Mouse (Mus musculus) heart, embryonic 15.5 days (tissue): Measurements from ENCODE around the gene Ctc1. TPM values are rescaled to one million over a fixed set of nuclear protein-coding genes. Genes with fewer than 3 reads are reported as not detected.

Experiments used
- ATAC-seq: fragments of 200-750 bp; cut with Nextera tagmentation; replicated peaks from 2 replicates; pipeline ENCODE4 v1.8.0; 2017; ENCODE audit warnings: low read depth, moderate TSS enrichment; ENCODE audit not compliant: insufficient number of reproducible peaks, insufficient read depth, low FRiP score
- H3K27ac ChIP-seq: fragments of 300-500 bp; sonication (generic); 2 replicates; pipeline ENCODE4 v1.5.1; 2015; ENCODE audit warnings: mild to moderate bottlenecking, inconsistent platforms
- H3K27me3 ChIP-seq: fragments of 300-500 bp; sonication (generic); 2 replicates; pipeline ENCODE4 v1.6.1; 2015; ENCODE audit warnings: inconsistent platforms
- H3K36me3 ChIP-seq: fragments of 300-500 bp; sonication (generic); 2 replicates; pipeline ENCODE4 v1.6.1; 2015; ENCODE audit warnings: mild to moderate bottlenecking, inconsistent platforms
- H3K4me1 ChIP-seq: fragments of 300-500 bp; sonication (generic); replicated peaks from 2 replicates; pipeline ENCODE4 v1.6.1; 2015; ENCODE audit warnings: inconsistent platforms
- H3K4me2 ChIP-seq: fragments of 300-500 bp; sonication (generic); 2 replicates; pipeline ENCODE4 v1.6.1; 2015; ENCODE audit warnings: inconsistent platforms, mild to moderate bottlenecking, moderate library complexity
- H3K4me3 ChIP-seq: fragments of 300-500 bp; sonication (generic); 2 replicates; pipeline ENCODE4 v1.5.1; 2015; ENCODE audit warnings: mild to moderate bottlenecking, inconsistent platforms
- H3K9ac ChIP-seq: fragments of 300-500 bp; sonication (generic); 2 replicates; pipeline ENCODE4 v1.6.1; 2015; ENCODE audit warnings: mild to moderate bottlenecking, inconsistent platforms
- H3K9me3 ChIP-seq: fragments of 300-500 bp; sonication (generic); replicated peaks from 2 replicates; pipeline ENCODE4 v1.6.1; 2016; ENCODE audit warnings: inconsistent platforms
- WGBS: fragments of 180-500 bp; shearing (Covaris S2); methylation state at CpG from one replicate; pipeline ENCODE4 v1.1.7; 2015; ENCODE audit warnings: mixed read lengths; 5-methylcytosine and 5-hydroxymethylcytosine counted together
- polyA plus RNA-seq: library from polyadenylated mRNA; unstranded; fragments of >200 nt; fragmentation: Nextera tagmentation; extraction: Ambion mirVana; gene quantifications from 2 replicates; pipeline ENCODE4 v1.2.1, GENCODE M21; 2015

The Ctc1 gene
- polyA plus RNA-seq, 1 experiment from 2014 or later, result 38.3 TPM

GRCm38 (mm10) chr11:69051771-69052170 is 36.1 kb downstream of the Ctc1 start:
- WGBS, result 77% methylated on average over 4 of the region's 4 CpGs
- ATAC-seq, result no peak
- H3K36me3 ChIP-seq, result peaks cover 45% of the 10 kb centered on the region

DNA sequence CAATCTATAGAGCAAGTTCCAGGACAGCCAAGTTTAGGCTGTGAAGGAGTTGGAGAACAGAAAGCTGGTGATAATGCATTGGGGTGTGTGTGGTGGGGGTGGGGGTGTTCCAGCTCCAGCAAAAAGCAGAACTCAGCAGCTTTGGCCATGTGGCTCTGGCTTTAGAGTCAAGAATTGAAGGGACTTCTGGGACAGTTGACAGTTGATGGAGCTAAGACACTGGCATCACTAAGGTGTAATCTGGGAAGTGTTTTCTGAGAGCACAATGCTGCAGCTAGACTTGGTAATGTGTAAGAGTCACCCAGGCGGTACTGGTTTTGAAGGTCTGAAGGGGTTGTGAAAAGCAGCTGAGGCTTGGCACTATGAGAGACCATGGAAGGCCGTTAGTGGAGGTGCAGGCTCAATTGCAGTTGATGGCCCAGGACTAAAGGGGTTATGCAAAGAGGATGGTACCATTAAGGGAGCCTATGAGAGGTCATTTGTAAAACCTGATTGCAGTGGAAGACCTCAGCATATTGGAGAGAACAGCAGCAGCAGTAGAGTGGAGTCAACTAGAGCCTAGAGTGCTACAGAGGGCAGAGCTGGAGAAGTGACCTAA is 37.2 kb downstream of the Ctc1 start:
- Histone ChIP-seq H3K9ac (no peak overlapping the region), H3K4me3 (no peak overlapping the region), H3K27ac (no peak overlapping the region), H3K27me3 (no peaks in the 10 kb centered on the region), H3K9me3 (no peaks in the 10 kb centered on the region), H3K4me2 (no peak overlapping the region), H3K36me3 (peaks cover 44% of the 10 kb centered on the region), H3K4me1 (peaks cover 12% of the 10 kb centered on the region)
- ATAC-seq, result no peak
- 92% methylated on average over 2 of the region's 2 CpGs for WGBS

More at GRCm38 (mm10) chr11:69051771-69052170, 36.1 kb downstream of the Ctc1 start:
- Histone ChIP-seq H3K4me3 (no peak overlapping the region), H3K27me3 (no peaks in the 10 kb centered on the region), H3K9ac (no peak overlapping the region), H3K4me2 (no peak overlapping the region), H3K4me1 (peaks cover 23% of the 10 kb centered on the region), H3K9me3 (no peaks in the 10 kb centered on the region), H3K27ac (no peak overlapping the region)

DNA sequence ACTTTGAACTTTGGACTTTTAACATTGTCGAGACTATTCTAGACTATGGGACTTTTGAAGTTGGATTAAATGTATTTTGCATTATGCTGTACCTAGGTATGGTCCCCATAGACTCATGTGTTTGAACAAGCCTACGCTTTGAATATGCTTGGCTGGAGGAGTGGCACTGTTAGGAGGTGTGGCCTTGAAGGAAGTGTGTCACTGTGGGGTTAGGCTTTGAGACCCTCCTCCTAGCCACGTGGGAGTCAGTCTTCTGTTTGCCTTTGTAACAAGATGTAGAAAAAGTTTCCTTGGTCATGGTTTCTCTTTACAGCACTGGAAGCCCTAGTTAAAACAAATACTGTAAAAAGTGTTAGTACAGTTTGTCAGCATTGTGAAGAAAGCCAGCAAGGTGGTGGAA is 38.1 kb downstream of the Ctc1 start:
- Histone ChIP-seq H3K9ac (no peak overlapping the region), H3K4me3 (no peak overlapping the region), H3K27me3 (no peaks in the 10 kb centered on the region), H3K9me3 (no peaks in the 10 kb centered on the region), H3K36me3 (peaks cover 35% of the 10 kb centered on the region), H3K27ac (no peak overlapping the region), H3K4me1 (peaks cover 11% of the 10 kb centered on the region), H3K4me2 (no peak overlapping the region)
- 75% methylated on average over 3 of the region's 3 CpGs for WGBS
- no peak for ATAC-seq

- Histone ChIP-seq H3K27ac (peak overlapping the region; percentile 91), H3K27me3 (no peaks in the 10 kb centered on the region), H3K36me3 (peaks cover 8% of the 10 kb centered on the region; the same call in 1 of the 2 replicates), H3K4me1 (peaks cover 27% of the 10 kb centered on the region), H3K9me3 (no peaks in the 10 kb centered on the region), H3K4me2 (peak overlapping the region; percentile 84), H3K4me3 (peak overlapping the region; percentile 69), H3K9ac (peak overlapping the region; percentile 73)
- ATAC-seq, result no peak
- 59% methylated on average over 2 of the region's 2 CpGs for WGBS
These were observed 42.6 kb downstream of the Ctc1 start for GRCm38 (mm10) chr11:69058265-69058664.

GRCm38 (mm10) chr11:69058729-69059356 is 43.1 kb downstream of the Ctc1 start:
- Histone ChIP-seq H3K27ac (peak overlapping the region; percentile 91), H3K36me3 (peaks cover 7% of the 10 kb centered on the region; the same call in 1 of the 2 replicates), H3K27me3 (no peaks in the 10 kb centered on the region), H3K4me1 (peaks cover 27% of the 10 kb centered on the region), H3K4me2 (peak overlapping the region; percentile 84), H3K9me3 (no peaks in the 10 kb centered on the region), H3K9ac (peak overlapping the region; percentile 73), H3K4me3 (peak overlapping the region; percentile 69)
- 1% methylated on average over 19 of the region's 19 CpGs for WGBS
- ATAC-seq, result no peak

DNA sequence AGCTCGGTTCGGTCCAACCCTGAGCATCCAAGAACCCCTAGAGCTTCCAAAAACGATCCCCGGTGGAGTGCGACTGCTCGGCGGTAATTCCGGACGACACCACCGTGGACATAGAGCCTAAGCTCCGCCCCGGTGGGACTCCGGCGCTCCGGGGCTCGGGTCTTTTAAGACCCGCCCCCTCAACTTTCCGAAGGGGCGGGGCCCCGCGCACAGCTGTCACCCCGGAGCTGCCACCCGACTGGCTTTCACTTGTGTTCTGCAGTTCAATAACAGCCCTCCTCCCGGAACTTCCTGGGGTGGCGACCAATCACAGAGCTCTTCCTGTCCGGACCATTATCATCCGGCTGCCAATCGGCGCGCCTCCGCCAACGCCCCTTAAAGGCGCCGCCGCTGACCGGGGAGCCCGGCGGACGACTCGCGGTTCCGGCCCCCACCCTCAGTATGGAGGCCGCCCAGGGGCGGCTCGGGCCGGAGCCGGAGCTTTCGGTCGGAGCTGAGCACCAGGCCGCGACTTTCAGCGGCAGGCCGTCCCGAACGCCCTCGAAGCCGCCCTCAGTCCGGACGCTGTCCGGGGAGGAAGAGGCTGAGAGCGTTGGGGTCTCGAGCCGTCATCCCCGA is 43.8 kb downstream of the Ctc1 start, which contains the start of gene Borcs6:
Gene Borcs6 (plus strand): TSS at position 361 of the 618 bp plus-strand sequence.
- under 1% methylated on average over 64 of the region's 64 CpGs for WGBS
- peaks cover 32% of the 10 kb centered on the region for H3K4me1 ChIP-seq
- H3K9ac ChIP-seq, result peak within 1 kb of the TSS; percentile 84
- H3K4me2 ChIP-seq, result peak within 1 kb of the TSS; percentile 90
- H3K36me3 ChIP-seq, result 0 out of 2 replicates have a peak, but pooled peaks cover under 1% of the 10 kb centered on the region
- H3K27me3 ChIP-seq, result no peaks in the 10 kb centered on the region
- H3K27ac ChIP-seq, result peak within 1 kb of the TSS; percentile 94
- peak; percentile 92 for ATAC-seq
- peak within 1 kb of the TSS; percentile 69 for H3K4me3 ChIP-seq
- H3K9me3 ChIP-seq, result no peaks in the 10 kb centered on the region

DNA sequence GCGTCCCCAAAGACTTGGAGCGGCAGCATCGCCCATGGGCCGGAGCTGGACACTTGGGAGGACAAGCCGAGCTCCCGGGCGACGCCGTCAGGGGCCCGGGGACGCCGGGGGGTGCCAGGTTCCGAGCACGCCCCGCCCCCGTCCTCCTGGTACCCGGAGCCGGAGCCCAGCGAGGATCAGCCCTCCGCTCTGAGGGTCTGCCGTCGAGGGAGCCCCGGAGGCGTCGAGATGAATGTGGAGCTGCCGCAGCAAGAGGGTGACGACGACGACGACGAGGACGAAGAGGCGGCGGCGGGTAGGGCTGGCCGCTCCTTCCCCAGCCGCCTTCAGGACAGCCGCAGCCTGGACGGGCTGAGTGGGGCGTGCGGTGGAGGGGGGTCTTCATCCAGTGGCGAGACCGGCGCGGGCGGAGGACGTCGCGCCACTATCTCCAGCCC is 44.3 kb downstream of the Ctc1 start:
- under 1% methylated on average over 49 of the region's 49 CpGs for WGBS
- peak; percentile 7 for ATAC-seq
- peak overlapping the region; percentile 94 for H3K27ac ChIP-seq

GRCm38 (mm10) chr11:69060448-69061254 is 44.9 kb downstream of the Ctc1 start:
- WGBS, result 1% methylated on average over 40 of the region's 40 CpGs
- Histone ChIP-seq H3K9me3 (no peaks in the 10 kb centered on the region), H3K4me2 (peak overlapping the region; percentile 90), H3K4me1 (peaks cover 35% of the 10 kb centered on the region), H3K27ac (peak overlapping the region; percentile 94), H3K4me3 (peak overlapping the region; percentile 69), H3K27me3 (no peaks in the 10 kb centered on the region), H3K9ac (peak overlapping the region; percentile 84), H3K36me3 (no peaks in the 10 kb centered on the region)
- no peak for ATAC-seq

More for the DNA sequence above, 44.3 kb downstream of the Ctc1 start:
- H3K4me1 ChIP-seq, result peaks cover 35% of the 10 kb centered on the region
- peak overlapping the region; percentile 84 for H3K9ac ChIP-seq
- H3K9me3 ChIP-seq, result no peaks in the 10 kb centered on the region
- H3K27me3 ChIP-seq, result no peaks in the 10 kb centered on the region
- H3K4me2 ChIP-seq, result peak overlapping the region; percentile 90
- no peaks in the 10 kb centered on the region for H3K36me3 ChIP-seq
- H3K4me3 ChIP-seq, result peak overlapping the region; percentile 69

DNA sequence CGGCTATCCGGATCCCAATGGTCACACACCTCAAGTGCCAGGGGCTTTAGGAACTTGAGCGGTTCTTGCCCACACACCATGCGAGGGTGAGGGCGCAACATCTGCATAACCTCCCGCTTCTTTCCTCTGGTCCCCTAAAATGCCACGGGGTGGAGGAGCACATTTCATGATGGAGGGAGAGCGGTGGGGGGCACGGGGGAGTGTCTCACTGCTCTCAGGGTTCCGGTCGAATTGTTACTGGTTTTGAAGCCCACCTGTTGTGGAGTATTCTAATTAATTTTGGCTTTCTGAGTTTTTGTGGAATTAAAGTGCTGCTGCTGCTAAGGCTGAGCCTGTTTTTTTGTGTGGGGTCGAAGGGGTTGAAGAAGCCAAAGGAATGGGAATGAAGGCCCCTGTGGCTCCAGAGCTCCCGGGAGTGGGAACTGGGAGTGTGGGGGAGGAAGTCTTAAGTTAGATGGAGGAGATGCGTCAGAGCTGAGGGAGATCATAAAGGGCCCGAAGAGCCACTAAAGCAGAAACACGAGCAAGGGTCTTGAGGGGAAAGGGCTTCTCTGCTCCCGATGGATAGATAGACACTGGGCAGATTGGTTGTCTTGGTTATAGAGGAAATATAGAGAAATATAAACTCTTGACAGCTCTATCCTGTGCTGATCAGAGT is 45.7 kb downstream of the Ctc1 start:
- H3K27ac ChIP-seq, result peak overlapping the region; percentile 94
- H3K4me3 ChIP-seq, result peak overlapping the region; percentile 69
- H3K4me1 ChIP-seq, result peaks cover 41% of the 10 kb centered on the region
- H3K9me3 ChIP-seq, result no peaks in the 10 kb centered on the region
- no peak for ATAC-seq
- H3K4me2 ChIP-seq, result peak overlapping the region; percentile 90
- H3K36me3 ChIP-seq, result no peaks in the 10 kb centered on the region
- WGBS, result 16% methylated on average over 17 of the region's 17 CpGs
- no peaks in the 10 kb centered on the region for H3K27me3 ChIP-seq
- H3K9ac ChIP-seq, result peak overlapping the region; percentile 84

GRCm38 (mm10) chr11:69062194-69062760 is 46.6 kb downstream of the Ctc1 start:
- H3K9ac ChIP-seq, result peak overlapping the region; percentile 46; the same call in 1 of the 2 replicates
- under 1% methylated on average over 17 of the region's 17 CpGs for WGBS
- H3K4me1 ChIP-seq, result peaks cover 48% of the 10 kb centered on the region
- no peaks in the 10 kb centered on the region for H3K27me3 ChIP-seq
- H3K4me3 ChIP-seq, result peak overlapping the region; percentile 61
- H3K27ac ChIP-seq, result peak overlapping the region; percentile 82
- H3K4me2 ChIP-seq, result peak overlapping the region; percentile 90
- H3K9me3 ChIP-seq, result no peaks in the 10 kb centered on the region
- H3K36me3 ChIP-seq, result no peaks in the 10 kb centered on the region
- no peak for ATAC-seq
